Mouse (Mus musculus) cortical plate, adult 2 months (tissue): Measurements from ENCODE around the gene Lrrc32.

Experiments used
- CTCF ChIP-seq: fragments of 200-500 bp; IDR thresholded peaks from 2 replicates; pipeline ENCODE4 v1.5.1; 2011; ENCODE audit warnings: mild to moderate bottlenecking, control low read depth, low read length; ENCODE audit not compliant: insufficient read depth; ENCODE audit errors: extremely low read depth
- POLR2A ChIP-seq: fragments of 200-500 bp; IDR thresholded peaks from 2 replicates; pipeline ENCODE4 v1.6.1; 2011; ENCODE audit warnings: mild to moderate bottlenecking, low read length, control low read depth; ENCODE audit not compliant: insufficient read depth; ENCODE audit errors: extremely low read depth

- no peak for TF ChIP-seq POLR2A
- TF ChIP-seq CTCF = no peak
Observed at GRCm38 (mm10) chr7:98542731-98543142, 53.7 kb downstream of the Lrrc32 start.
